Mouse (Mus musculus) forebrain, embryonic 11.5 days (tissue): ENCODE measurements at regions not wholly inside any gene's neighbourhood (a gene's known extent, or its start where the extent isn't known, plus 50 kb on each side); places are given as distances from the start of the nearest gene placed in this dataset.

Experiments used
- ATAC-seq: fragments of 200-750 bp; cut with Nextera tagmentation; replicated peaks from 2 replicates; pipeline ENCODE4 v1.8.0; 2017; ENCODE audit warnings: moderate TSS enrichment; ENCODE audit not compliant: low FRiP score
- DNase-seq: peaks from one replicate; pipeline ENCODE4 v3.0.0-alpha.2; 2017; ENCODE audit warnings: low spot score
- H3K27ac ChIP-seq: fragments of 300-500 bp; sonication (generic); 2 replicates; pipeline ENCODE4 v1.5.1; 2014; ENCODE audit warnings: low read depth, low read length
- H3K27me3 ChIP-seq: fragments of 300-500 bp; sonication (generic); 2 replicates; pipeline ENCODE4 v1.6.1; 2014; ENCODE audit warnings: mild to moderate bottlenecking, low read length, mixed read lengths; ENCODE audit not compliant: control insufficient read depth, insufficient read depth
- H3K36me3 ChIP-seq: fragments of 300-500 bp; sonication (generic); 2 replicates; pipeline ENCODE4 v1.6.1; 2014; ENCODE audit warnings: mild to moderate bottlenecking, low read length, moderate library complexity, mixed read lengths; ENCODE audit not compliant: control insufficient read depth, insufficient read depth
- H3K4me1 ChIP-seq: fragments of 300-500 bp; sonication (generic); replicated peaks from 2 replicates; pipeline ENCODE4 v1.6.1; 2014; ENCODE audit warnings: low read length, mixed read lengths; ENCODE audit not compliant: control insufficient read depth, insufficient read depth
- H3K4me2 ChIP-seq: fragments of 300-500 bp; sonication (generic); 2 replicates; pipeline ENCODE4 v1.6.1; 2014; ENCODE audit warnings: low read depth, mild to moderate bottlenecking, low read length, moderate library complexity, mixed read lengths; ENCODE audit not compliant: severe bottlenecking
- H3K4me3 ChIP-seq: fragments of 300-500 bp; sonication (generic); 2 replicates; pipeline ENCODE4 v1.5.1; 2014; ENCODE audit warnings: low read depth, low read length
- H3K9ac ChIP-seq: fragments of 300-500 bp; sonication (generic); 2 replicates; pipeline ENCODE4 v1.6.1; 2014; ENCODE audit warnings: low read length
- H3K9me3 ChIP-seq: fragments of 300-500 bp; sonication (generic); 2 replicates; pipeline ENCODE4 v1.6.1; 2016; ENCODE audit warnings: low read length, mixed read lengths; ENCODE audit not compliant: control insufficient read depth
- WGBS: fragments of 180-500 bp; shearing (Covaris S2); extraction: QIAGEN DNeasy Blood & Tissue Kit; methylation state at CpG from one replicate; pipeline ENCODE4 v1.1.7; 2014; 5-methylcytosine and 5-hydroxymethylcytosine counted together

DNA sequence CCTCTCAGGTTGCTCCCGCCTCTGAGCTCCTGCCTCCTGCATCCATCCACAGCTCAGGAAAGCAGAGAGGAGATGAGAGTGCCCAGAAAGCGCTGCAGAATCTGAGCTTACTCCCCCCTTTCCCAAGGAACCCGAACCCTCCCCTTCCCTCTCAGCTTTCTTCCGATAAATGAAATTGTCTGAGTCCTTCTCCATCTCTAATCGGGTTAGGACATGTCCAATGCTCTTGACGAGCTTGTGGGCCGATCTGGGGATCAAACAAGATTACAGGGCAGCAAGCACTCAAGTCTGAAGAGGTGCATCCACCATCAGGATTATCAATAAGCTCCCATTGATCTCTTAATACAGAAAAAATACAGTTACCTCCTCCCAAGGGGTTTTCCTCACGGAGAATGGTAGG, 80.0 kb upstream of the Foxk1 start:
- Histone ChIP-seq H3K36me3 (no peaks in the 10 kb centered on the region), H3K27me3 (no peaks in the 10 kb centered on the region), H3K27ac (no peak overlapping the region), H3K4me1 (0 out of 2 replicates have a peak, but pooled peaks cover 1% of the 10 kb centered on the region), H3K4me2 (no peak overlapping the region), H3K4me3 (no peak overlapping the region), H3K9me3 (no peaks in the 10 kb centered on the region), H3K9ac (no peak overlapping the region)
- ATAC-seq (no peak), DNase-seq (no peak)
- 76% methylated on average over 8 of the region's 8 CpGs for WGBS

- Histone ChIP-seq H3K4me2 (no peak overlapping the region), H3K9ac (no peak overlapping the region), H3K27me3 (no peaks in the 10 kb centered on the region), H3K36me3 (no peaks in the 10 kb centered on the region), H3K4me1 (no peaks in the 10 kb centered on the region), H3K9me3 (no peaks in the 10 kb centered on the region), H3K27ac (no peak overlapping the region), H3K4me3 (no peak overlapping the region)
- DNase-seq (no peak), ATAC-seq (no peak)
- 88% methylated on average over 2 of the region's 2 CpGs for WGBS
These were observed 76.4 kb upstream of the Foxk1 start for GRCm38 (mm10) chr5:142324928-142325327.

DNA sequence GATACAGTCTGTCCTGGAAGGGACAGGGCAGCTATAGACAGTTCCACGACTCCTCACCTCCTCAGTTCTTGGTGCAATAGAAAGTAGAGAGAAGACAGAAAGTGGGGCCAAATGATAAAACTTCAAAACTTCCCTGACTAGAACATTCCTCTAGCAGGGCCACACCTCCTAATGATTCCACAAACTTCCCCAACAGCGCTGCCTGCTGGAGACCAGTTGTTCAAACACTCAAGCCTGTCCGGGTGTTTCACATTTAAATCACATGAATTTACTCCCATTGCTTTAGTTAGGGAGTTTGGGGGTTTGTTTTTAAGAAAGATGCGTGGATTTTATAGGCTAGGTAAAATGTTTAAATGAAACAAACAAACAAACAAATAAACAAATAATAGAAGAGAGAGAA, 75.7 kb upstream of the Foxk1 start:
- WGBS: 64% methylated on average over 4 of the region's 4 CpGs
- Histone ChIP-seq H3K4me1 (no peaks in the 10 kb centered on the region), H3K4me2 (no peak overlapping the region), H3K9ac (no peak overlapping the region), H3K9me3 (no peaks in the 10 kb centered on the region), H3K36me3 (no peaks in the 10 kb centered on the region), H3K4me3 (no peak overlapping the region), H3K27ac (no peak overlapping the region), H3K27me3 (no peaks in the 10 kb centered on the region)
- no peak for DNase-seq
- no peak for ATAC-seq

GRCm38 (mm10) chr5:142327261-142327660, 74.0 kb upstream of the Foxk1 start:
- peak; percentile 61 for DNase-seq
- H3K27me3 ChIP-seq: no peaks in the 10 kb centered on the region

DNA sequence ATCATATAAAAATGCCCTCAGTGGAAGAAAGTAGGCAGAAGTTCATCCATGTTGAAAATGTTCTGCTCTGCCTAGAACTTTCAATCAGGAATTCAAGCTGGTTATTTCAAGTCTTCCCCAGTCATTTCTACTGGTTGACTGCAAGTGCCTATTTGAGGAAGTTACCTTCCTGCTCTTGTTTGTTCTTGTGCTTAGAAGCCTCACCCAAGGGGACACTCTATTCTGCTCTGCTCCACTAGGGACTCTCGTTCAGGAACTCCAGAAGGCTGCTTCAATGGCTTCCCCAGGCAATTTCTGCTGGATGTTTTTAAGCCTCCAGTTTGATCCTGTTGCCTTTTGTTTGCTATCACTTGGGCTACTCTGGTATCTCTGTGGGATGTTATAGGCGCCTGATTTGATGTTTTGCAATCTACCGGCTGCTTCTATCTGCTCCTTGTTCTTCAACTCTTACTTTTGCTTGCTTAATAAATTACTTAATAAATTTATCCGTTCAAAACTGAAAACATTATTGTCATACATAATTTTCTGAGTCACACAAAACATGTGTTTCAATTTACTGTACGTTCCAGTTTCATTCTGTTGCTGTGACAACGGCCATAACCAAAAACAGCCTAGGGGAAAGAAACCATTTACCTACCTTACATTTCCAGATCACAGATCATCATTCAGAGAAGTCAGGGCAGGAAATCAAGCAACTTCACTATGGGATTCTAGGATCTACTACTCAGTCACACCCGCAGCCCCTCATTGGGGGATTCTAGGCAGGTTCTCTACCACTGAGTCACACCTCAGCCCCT, 71.4 kb upstream of the Foxk1 start:
- WGBS: 86% methylated on average over 7 of the region's 7 CpGs
- no peaks in the 10 kb centered on the region for H3K27me3 ChIP-seq
- H3K9me3 ChIP-seq: no peaks in the 10 kb centered on the region
- ATAC-seq (no peak), DNase-seq (no peak)
- H3K4me3 ChIP-seq: no peak overlapping the region
- no peak overlapping the region for H3K4me2 ChIP-seq
- no peaks in the 10 kb centered on the region for H3K4me1 ChIP-seq
- H3K9ac ChIP-seq: no peak overlapping the region
- H3K36me3 ChIP-seq: no peaks in the 10 kb centered on the region
- H3K27ac ChIP-seq: no peak overlapping the region

More at GRCm38 (mm10) chr5:142327261-142327660, 74.0 kb upstream of the Foxk1 start:
- ATAC-seq: no peak
- WGBS: 73% methylated on average over 6 of the region's 6 CpGs
- no peak overlapping the region for H3K4me2 ChIP-seq
- no peaks in the 10 kb centered on the region for H3K4me1 ChIP-seq
- no peaks in the 10 kb centered on the region for H3K36me3 ChIP-seq
- H3K27ac ChIP-seq: no peak overlapping the region
- no peak overlapping the region for H3K4me3 ChIP-seq
- H3K9ac ChIP-seq: no peak overlapping the region
- H3K9me3 ChIP-seq: no peaks in the 10 kb centered on the region

GRCm38 (mm10) chr5:142332744-142333143, 68.6 kb upstream of the Foxk1 start:
- H3K9me3 ChIP-seq: no peaks in the 10 kb centered on the region
- WGBS: 59% methylated on average over 9 of the region's 9 CpGs
- ATAC-seq: no peak

GRCm38 (mm10) chr5:142337436-142337835, 63.9 kb upstream of the Foxk1 start:
- Histone ChIP-seq H3K4me1 (no peaks in the 10 kb centered on the region), H3K4me2 (no peak overlapping the region), H3K4me3 (no peak overlapping the region), H3K36me3 (no peaks in the 10 kb centered on the region), H3K27me3 (no peaks in the 10 kb centered on the region), H3K27ac (no peak overlapping the region), H3K9me3 (no peaks in the 10 kb centered on the region), H3K9ac (no peak overlapping the region)
- DNase-seq: no peak
- 88% methylated on average over 6 of the region's 6 CpGs for WGBS
- ATAC-seq: no peak

More at GRCm38 (mm10) chr5:142332744-142333143, 68.6 kb upstream of the Foxk1 start:
- H3K9ac ChIP-seq: no peak overlapping the region
- H3K4me3 ChIP-seq: no peak overlapping the region
- H3K4me2 ChIP-seq: no peak overlapping the region
- H3K27me3 ChIP-seq: no peaks in the 10 kb centered on the region
- H3K27ac ChIP-seq: no peak overlapping the region
- H3K4me1 ChIP-seq: no peaks in the 10 kb centered on the region
- H3K36me3 ChIP-seq: no peaks in the 10 kb centered on the region
- DNase-seq: no peak

DNA sequence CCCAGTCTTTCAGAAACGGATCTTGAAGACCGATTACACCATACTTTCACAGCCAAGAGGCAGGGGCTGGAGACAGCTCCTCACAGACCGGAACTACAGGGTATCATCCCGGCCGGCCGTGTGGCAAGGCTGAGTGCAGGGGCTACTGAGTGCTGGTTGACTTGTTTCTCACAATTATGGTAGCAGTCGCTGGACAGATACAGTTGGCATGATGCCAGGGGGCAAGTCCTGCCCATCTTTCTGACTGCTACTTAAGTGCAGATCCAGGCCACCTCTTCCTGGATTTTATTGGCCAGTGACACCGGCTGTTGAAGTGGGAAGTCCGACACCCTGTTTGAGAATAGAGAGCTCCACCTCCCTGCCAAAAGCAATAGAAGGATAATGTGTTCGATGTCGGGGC, 63.2 kb upstream of the Foxk1 start:
- ATAC-seq: no peak
- WGBS: 84% methylated on average over 11 of the region's 11 CpGs
- H3K4me3 ChIP-seq: no peak overlapping the region
- H3K36me3 ChIP-seq: no peaks in the 10 kb centered on the region
- no peaks in the 10 kb centered on the region for H3K4me1 ChIP-seq
- H3K27me3 ChIP-seq: no peaks in the 10 kb centered on the region
- H3K4me2 ChIP-seq: no peak overlapping the region
- no peak for DNase-seq
- H3K9ac ChIP-seq: no peak overlapping the region
- H3K27ac ChIP-seq: no peak overlapping the region
- no peaks in the 10 kb centered on the region for H3K9me3 ChIP-seq
